Mouse (Mus musculus) cortical plate, adult 2 months (tissue): Measurements from ENCODE around the gene Dennd1b.

ENCODE experiments used
- CTCF ChIP-seq: fragments of 200-500 bp; IDR thresholded peaks from 2 replicates; pipeline ENCODE4 v1.5.1; 2011; ENCODE audit warnings: mild to moderate bottlenecking, control low read depth, low read length; ENCODE audit not compliant: insufficient read depth; ENCODE audit errors: extremely low read depth
- POLR2A ChIP-seq: fragments of 200-500 bp; IDR thresholded peaks from 2 replicates; pipeline ENCODE4 v1.6.1; 2011; ENCODE audit warnings: mild to moderate bottlenecking, low read length, control low read depth; ENCODE audit not compliant: insufficient read depth; ENCODE audit errors: extremely low read depth

DNA sequence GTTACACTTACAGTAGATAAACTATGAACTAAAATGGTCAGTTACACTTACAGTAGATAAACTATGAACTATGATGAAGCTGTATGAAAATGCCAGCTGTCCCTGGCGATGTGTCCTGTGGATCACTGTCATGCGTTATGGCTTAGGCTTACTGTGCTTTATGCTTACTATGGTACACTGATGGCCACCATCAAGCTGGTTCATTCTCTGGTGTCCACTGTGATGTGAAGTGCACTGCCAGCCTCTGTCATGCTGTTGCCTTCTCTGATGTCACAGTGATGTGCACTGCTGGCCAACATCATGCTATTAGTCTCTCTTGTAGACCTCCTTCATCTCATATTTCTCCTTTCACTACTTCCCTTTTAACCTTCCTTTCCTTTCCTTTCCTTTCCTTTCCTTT lies 33.4 kb downstream of the Dennd1b start:
- TF ChIP-seq CTCF (no peak), POLR2A (no peak)
